In the genomic region with DNA sequence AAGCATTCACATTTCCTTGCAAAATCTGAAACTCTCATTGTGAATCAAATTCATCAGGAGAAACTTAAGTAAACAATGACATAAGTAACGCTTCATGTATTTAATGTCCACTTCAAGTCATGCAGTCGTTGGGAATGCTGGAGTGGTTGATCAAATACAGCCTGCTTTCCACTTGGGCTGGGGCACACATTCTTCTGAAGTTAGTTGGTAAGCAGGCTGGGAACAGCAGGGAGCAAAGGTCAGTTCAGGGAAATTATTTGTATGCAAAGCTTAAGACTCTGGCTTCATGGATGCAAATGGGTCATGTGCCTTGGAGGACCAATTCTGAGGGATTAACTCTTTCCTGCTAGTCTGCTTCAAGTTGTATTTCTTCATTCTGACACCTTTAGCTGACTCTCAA, we compare ENCODE assay signal across 14 mouse cellular contexts. TPM values are rescaled to one million over a fixed set of nuclear protein-coding genes. Genes with fewer than 3 reads are reported as not detected.
DNase-seq lines count a peak whose midpoint lies in the region; ATAC-seq and TF ChIP-seq lines count a peak whose summit lies in the region.
"Had no signal": no experiment of that assay in that cellular context is flagged by ENCODE, and none has a peak within 500 bp of the region (broad histone marks: within the 10 kb centered on the region; RNA-seq: fewer than 3 reads in every experiment).

No protein-coding gene starts in this region.

- peak; percentile 69 for ATAC-seq in intestine, postnatal 0 days
- no peak for ATAC-seq in limb, embryonic 11.5 days (ENCODE audit: insufficient number of reproducible peaks, low FRiP score, low TSS enrichment, low read depth)

- H3K9ac ChIP-seq in ES-Bruce4 (ENCODE audit: low read depth, poor library complexity, severe bottlenecking): no peak overlapping the region
- H3K9ac ChIP-seq in intestine, postnatal 0 days (ENCODE audit: low read depth, low read length): no peak overlapping the region
- H3K9ac ChIP-seq in limb, embryonic 11.5 days (ENCODE audit: low read length): no peak overlapping the region
- H3K9ac ChIP-seq: liver, embryonic 14.5 days had no signal

- TF ChIP-seq POLR2A in ES-Bruce4 (IDR thresholded peaks at IDR 0.05; ENCODE audit: insufficient read depth, low read length): no peak

- H3K9me3 ChIP-seq in ES-Bruce4 (replicated peaks; ENCODE audit: control insufficient read depth, insufficient read depth, low read length, poor library complexity, severe bottlenecking): no peaks in the 10 kb centered on the region
- H3K9me3 ChIP-seq in intestine, postnatal 0 days (ENCODE audit: control insufficient read depth): no peaks in the 10 kb centered on the region
- H3K9me3 ChIP-seq in limb, embryonic 11.5 days (ENCODE audit: control insufficient read depth, low read length): no peaks in the 10 kb centered on the region

- 0 out of 2 replicates have a peak, but pooled peaks have one; percentile 9 for TF ChIP-seq EP300 in ES-Bruce4 (IDR thresholded peaks at IDR 0.05; ENCODE audit: insufficient read depth, low read depth, low read length)

- H3K27me3 ChIP-seq in ES-Bruce4 (ENCODE audit: control insufficient read depth, insufficient read depth, low read length, poor library complexity, severe bottlenecking): no peaks in the 10 kb centered on the region
- H3K27me3 ChIP-seq in intestine, postnatal 0 days (replicated peaks; ENCODE audit: control insufficient read depth, insufficient read depth, low read length): no peaks in the 10 kb centered on the region
- H3K27me3 ChIP-seq in limb, embryonic 11.5 days (ENCODE audit: control insufficient read depth, insufficient read depth, low read length): no peaks in the 10 kb centered on the region
- H3K27me3 ChIP-seq: CH12.LX had no signal

- H3K4me3 ChIP-seq in ES-Bruce4 (ENCODE audit: low read depth, low read length): no peak overlapping the region
- H3K4me3 ChIP-seq in intestine, postnatal 0 days (ENCODE audit: low read depth, low read length): no peak overlapping the region
- no peak overlapping the region for H3K4me3 ChIP-seq in limb, embryonic 11.5 days (ENCODE audit: low read depth, low read length)

- 9% methylated on average over 2 of the region's 2 CpGs for WGBS in intestine, postnatal 0 days
- WGBS in limb, embryonic 11.5 days: 2% methylated on average over 2 of the region's 2 CpGs

- intact Hi-C loops in left cerebral cortex, postnatal 10 days (cut with DNase I): no loop called here

- peak overlapping the region; percentile 88 for H3K27ac ChIP-seq in ES-Bruce4 (ENCODE audit: insufficient read depth, low read length)
- H3K27ac ChIP-seq in intestine, postnatal 0 days (ENCODE audit: low read depth, low read length): peak overlapping the region; percentile 4; the same call in 1 of the 2 replicates
- H3K27ac ChIP-seq in limb, embryonic 11.5 days (replicated peaks; ENCODE audit: low read depth, low read length): peak overlapping the region; percentile 53; the same call in 1 of the 2 replicates
- H3K27ac ChIP-seq: liver, embryonic 14.5 days had no signal

- TF ChIP-seq CTCF in ES-Bruce4 (IDR thresholded peaks at IDR 0.05; ENCODE audit: low read depth, low read length): no peak
- no peak for TF ChIP-seq CTCF in intestine, postnatal 0 days (IDR thresholded peaks at IDR 0.05; ENCODE audit: low read depth)

- peaks cover 2% of the 10 kb centered on the region for H3K4me1 ChIP-seq in ES-Bruce4 (ENCODE audit: control insufficient read depth, insufficient read depth, low read length)
- peaks cover 27% of the 10 kb centered on the region for H3K4me1 ChIP-seq in intestine, postnatal 0 days (replicated peaks; ENCODE audit: control insufficient read depth, insufficient read depth, low read length)
- H3K4me1 ChIP-seq in limb, embryonic 11.5 days (ENCODE audit: control insufficient read depth, insufficient read depth, low read length): peaks cover 51% of the 10 kb centered on the region

- DNase-seq in R1 (ENCODE audit: low read depth, low spot score): peak; percentile 91
- peak; percentile 63 for DNase-seq in limb, embryonic 11.5 days (ENCODE audit: low spot score)
- no peak for DNase-seq in layer of hippocampus, postnatal 10 days (ENCODE audit: low spot score in 2 of 2)
- no peak for DNase-seq in retina, embryonic 14.5 days (ENCODE audit: low spot score)
- no peak for DNase-seq in left cerebral cortex, postnatal 10 days (ENCODE audit: extremely low spot score in 1 of 2, low spot score in 2 of 2)
- no peak for DNase-seq in cerebellum, postnatal 4 days (ENCODE audit: low spot score in 2 of 2)
- DNase-seq: adrenal gland, postnatal 14 days; cerebellum, adult 2 months; heart, adult 18-20 months; thymus, postnatal 25 days had no signal

- H3K4me2 ChIP-seq in intestine, postnatal 0 days (replicated peaks; ENCODE audit: low read depth): 0 out of 2 replicates have a peak overlapping the region, but pooled peaks have one; percentile 18
- H3K4me2 ChIP-seq in limb, embryonic 11.5 days (ENCODE audit: low read depth, severe bottlenecking): no peak overlapping the region

- no peaks in the 10 kb centered on the region for H3K36me3 ChIP-seq in ES-Bruce4 (ENCODE audit: control insufficient read depth, insufficient read depth, low read length, poor library complexity, severe bottlenecking)
- H3K36me3 ChIP-seq in intestine, postnatal 0 days (ENCODE audit: control insufficient read depth, insufficient read depth): no peaks in the 10 kb centered on the region
- no peaks in the 10 kb centered on the region for H3K36me3 ChIP-seq in limb, embryonic 11.5 days (ENCODE audit: control insufficient read depth, insufficient read depth, low read length)

RNA-seq across cellular contexts. Expression of a gene that starts 16.7 kb away (rescaled TPM):
- 6.3 and 8.2 TPM in 2 replicates for polyA plus RNA-seq in ES-Bruce4 (2011; ENCODE audit: insufficient read depth, insufficient read length, low read depth, missing spikeins)
- 8.2 and 9.1 TPM in 2 replicates for polyA plus RNA-seq in intestine, postnatal 0 days (2015; fragmentation: Nextera tagmentation; extraction: Ambion mirVana)
- 42.3 and 50.0 TPM in 2 replicates for polyA plus RNA-seq in limb, embryonic 11.5 days (2014; fragmentation: Nextera tagmentation; extraction: Ambion mirVana)
- total RNA-seq in layer of hippocampus, postnatal 10 days (2021): 10 to 100 TPM; 33.6 to 42.9 TPM
- 10 to 100 TPM; 12.7 to 21.5 TPM for total RNA-seq in left cerebral cortex, postnatal 10 days (2021)

Comparison
In these comparisons a context has a peak if more than half of its experiments do, and no peak if none do; other contexts are left out.
1. H3K27ac ChIP-seq: peak in every context shown above with its lines; median percentile 88 in ES-Bruce4; 53 in limb, embryonic 11.5 days; 4 in intestine, postnatal 0 days.
2. DNase-seq: peak in R1 (single experiment) and limb, embryonic 11.5 days (single experiment); none in layer of hippocampus, postnatal 10 days (0 of 2), retina, embryonic 14.5 days (single experiment), left cerebral cortex, postnatal 10 days (0 of 2) and cerebellum, postnatal 4 days (0 of 2).